Mouse (Mus musculus) embryo, embryonic 9.5 days (tissue): ENCODE measurements around the gene Hoxc9.
A peak's percentile ranks its signal among the peaks of the same experiment; 100 is the strongest.

ENCODE experiments used
- DNase-seq: peaks from one replicate; pipeline ENCODE4 v3.0.0-alpha.2; 2017; ENCODE audit errors: extremely low spot score

The Hoxc9 gene

DNA sequence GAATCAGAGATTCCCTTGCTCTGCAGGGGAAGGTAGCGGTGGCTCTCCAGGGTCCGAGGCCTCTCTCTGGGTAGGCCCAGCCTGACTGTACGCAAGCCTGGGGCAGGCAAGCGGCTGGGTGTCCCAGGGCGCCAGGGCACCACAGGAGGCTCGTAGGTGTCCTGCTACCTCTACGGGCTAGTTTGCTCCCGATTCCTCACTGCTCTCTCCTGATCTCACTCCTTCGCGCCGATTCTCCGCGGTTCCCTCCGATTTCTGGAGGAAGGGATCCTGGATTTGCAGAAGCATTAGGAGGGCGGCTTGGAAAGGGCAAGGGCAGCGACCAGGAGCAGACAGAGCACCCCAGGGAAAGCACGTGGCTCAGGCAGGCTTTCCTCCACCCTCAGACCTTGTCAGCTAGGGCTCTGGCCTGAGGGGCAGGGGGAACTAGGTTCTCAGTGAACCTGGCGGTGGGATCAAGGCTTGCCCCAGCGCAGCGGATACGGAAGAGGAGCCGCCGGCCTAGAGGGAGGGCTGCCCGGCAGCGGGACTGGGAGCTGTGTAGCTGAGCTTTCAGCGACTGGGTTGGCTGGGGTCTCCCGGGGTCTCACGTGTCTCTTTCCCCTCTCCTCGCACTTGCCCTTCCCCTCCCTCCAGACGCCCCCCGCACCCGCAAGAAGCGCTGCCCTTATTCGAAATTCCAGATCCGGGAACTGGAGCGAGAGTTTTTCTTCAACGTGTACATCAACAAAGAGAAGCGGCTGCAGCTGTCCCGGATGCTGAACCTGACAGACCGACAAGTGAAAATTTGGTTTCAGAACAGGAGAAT lies 20.2 kb upstream of the Hoxc9 start:
- DNase-seq = no peak

DNA sequence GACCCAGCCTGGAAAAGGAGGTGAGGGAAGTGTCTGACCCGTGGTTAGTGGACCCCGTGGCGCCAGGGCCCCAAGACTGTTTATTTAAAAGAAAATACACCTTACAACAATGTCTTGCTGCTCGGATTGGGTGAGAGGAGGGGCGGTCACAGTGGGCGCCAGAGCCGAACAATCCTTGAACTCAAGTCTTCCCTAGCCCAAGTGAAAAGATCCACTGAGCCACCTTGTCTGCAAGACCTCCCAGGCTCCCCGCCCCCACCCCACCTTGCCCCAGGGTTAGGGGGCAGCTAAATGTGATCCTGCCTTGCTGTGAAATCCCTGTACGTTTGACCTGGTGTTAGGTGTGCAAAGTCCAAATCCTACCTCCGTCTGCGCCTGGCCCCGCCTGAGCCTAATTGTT lies 19.3 kb upstream of the Hoxc9 start:
- DNase-seq = no peak

DNA sequence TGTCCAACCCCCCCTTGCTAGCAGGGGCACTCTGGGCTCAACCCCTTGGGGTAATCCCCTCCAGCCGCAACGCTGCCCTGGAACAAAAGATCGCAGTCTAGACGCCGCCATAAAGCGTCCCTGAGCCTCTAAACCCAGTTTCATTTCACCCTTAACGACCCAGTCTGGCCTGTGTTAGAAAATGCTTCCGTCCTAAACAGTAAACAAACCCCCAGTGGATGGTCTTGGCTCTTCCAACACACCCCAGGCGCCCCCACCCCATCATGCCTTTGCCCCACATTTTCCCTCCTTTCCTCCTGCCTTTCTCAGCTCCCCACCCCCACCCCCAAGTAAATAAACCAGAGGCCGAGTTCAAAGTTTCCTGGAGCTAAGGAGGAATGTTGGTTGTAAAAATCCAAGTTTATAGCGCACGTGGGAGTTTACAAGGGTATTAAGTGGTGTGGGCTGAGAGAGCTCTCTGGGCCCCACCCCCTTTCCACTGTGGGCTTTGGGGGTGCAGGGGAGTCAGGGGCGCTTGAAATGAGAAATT lies 16.5 kb upstream of the Hoxc9 start:
- no peak for DNase-seq

DNA sequence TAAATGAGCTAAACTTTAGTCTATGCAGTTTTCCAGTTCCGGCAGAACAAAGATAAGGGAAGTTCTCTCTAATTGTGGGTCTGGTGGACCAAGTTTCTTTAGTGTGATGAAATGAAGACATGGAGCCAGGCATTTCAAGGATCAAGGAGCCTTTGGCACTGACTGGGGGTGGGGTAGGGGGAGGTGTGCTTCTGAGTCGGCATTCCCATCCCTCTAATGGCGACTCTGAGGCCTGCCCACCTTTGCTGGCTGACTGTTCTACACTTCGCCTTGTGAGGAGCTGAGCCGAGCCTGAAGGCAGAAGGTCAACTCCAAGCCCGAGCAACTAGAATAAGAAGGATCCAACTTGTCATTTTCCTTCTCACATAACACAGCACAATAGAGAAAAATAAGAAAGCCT lies 14.5 kb upstream of the Hoxc9 start:
- DNase-seq = no peak

DNA sequence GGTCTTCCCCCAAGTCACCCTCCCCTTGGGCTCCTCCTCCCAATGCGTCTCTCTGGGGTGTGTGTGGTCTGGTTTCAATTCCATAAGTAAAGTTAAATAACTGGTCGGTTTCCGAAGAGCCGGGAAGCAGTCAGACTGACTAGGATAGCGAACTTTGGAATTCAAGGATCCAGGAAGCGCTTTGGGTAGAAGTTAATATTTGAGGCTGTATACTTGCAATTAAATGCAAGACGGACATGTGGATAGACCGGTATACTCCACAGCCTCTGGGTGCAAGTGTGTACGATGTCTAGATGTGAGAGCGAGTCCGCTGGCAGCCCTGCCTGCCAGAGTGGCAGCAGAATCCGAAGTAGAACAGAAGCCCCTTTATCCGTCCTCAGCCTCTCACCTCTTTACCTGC lies 13.7 kb upstream of the Hoxc9 start:
- DNase-seq = no peak

DNA sequence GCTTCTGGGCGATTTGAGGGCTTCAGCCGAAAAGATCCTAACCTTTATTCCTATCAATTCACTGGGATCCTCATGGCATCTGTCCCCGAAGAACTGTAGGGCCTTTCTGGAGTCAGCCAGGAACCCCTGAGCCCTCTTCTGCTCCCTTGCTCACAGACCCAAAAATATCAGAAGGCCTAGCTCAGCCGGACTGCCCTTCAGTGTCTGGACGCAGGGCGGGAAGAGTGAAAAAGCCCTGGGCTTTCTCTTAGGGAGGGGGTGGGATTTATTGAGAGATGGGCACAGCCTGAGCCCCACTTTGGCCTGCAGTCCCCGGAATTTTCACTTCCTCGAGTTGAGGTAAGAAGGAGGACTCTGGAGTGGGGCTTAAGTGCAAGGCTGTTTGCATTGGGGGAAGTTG lies 13.0 kb upstream of the Hoxc9 start:
- DNase-seq = no peak

DNA sequence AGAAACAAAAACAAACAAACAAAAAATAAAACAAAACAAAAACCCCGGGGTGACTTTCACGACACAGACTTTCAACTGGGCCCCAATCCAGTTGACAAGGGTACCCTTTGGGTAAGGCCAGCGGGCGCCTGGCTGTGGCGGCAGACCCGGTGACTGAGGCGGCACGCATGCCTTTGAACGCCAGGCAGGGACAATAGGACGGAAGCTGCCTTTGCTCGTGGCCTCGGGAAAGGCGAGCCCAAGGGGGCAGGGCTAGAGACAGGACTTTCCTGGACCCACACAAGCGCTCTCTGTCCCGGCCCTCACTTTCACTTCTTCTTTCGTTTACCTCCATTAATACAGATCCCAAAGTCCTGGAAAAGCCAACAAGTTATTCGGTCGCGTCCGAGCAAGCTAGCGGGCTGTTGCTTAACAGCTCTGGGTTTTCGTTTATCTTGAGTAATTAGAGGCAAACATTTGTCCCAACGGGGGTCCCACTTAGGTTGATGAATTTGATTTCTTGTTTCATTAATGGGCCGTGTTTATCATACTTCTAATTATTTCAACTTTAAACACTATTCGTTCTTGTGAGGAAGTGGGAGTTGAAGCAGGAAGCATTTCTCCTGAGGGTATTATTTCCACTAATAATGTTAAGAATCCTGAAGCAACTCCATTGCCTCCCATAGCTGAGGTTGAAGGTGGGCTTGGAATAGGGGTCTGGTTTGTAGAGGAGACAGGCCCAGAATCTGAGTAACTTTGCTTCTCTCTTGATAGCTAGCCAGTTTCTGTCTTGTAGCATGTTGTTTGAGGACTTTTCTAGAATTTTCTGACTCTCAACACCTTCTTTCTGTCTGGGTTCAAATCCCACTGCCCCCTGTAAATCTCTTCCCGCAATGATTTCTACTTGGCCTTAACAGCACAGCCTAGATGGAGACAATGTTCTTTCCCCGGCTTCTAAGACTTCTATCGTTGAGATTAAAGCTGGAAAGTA lies 12.3 kb upstream of the Hoxc9 start:
- DNase-seq = no peak

DNA sequence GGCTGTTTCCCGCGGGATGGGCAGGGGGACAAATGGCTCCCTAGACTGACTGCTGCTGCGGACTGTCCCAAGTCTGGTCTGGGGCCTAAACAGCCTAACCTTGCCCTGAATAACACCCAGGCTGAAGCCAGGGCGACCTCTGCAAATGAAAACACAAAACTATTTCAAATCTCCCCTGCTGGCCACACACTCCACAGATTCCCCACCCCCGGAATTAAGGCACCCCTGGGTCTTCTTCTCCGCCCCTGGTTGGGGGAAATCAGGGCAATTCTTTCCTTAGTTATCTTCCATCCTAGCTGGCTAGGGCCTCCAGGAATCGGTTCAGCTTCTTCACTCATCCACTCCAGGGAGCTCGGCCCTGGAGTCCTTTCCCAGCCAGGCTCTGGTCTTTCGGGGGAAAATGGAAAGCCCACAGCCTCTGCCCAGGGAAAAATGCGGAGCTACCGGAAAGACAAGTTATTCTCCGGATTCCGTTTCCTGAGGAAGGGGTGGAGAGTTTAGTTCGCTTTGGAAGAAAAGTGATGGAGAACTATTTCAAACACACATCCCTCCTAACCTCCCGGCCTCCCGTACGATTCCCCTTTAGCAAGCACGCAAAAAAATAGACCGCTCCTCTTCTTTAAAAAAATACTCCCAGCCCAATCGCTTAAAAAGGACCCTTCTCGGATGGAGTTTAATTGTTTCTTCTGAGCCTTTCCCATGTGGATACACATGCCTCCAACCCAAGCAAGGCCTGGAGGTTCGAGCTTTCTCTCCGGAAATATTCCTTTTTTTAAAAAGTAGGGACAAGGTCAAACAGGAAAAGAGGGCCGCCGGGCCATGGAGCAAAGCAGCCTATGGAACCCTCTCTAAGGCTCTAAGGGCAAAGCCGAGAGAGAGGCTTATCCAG lies 11.0 kb upstream of the Hoxc9 start:
- DNase-seq = no peak

DNA sequence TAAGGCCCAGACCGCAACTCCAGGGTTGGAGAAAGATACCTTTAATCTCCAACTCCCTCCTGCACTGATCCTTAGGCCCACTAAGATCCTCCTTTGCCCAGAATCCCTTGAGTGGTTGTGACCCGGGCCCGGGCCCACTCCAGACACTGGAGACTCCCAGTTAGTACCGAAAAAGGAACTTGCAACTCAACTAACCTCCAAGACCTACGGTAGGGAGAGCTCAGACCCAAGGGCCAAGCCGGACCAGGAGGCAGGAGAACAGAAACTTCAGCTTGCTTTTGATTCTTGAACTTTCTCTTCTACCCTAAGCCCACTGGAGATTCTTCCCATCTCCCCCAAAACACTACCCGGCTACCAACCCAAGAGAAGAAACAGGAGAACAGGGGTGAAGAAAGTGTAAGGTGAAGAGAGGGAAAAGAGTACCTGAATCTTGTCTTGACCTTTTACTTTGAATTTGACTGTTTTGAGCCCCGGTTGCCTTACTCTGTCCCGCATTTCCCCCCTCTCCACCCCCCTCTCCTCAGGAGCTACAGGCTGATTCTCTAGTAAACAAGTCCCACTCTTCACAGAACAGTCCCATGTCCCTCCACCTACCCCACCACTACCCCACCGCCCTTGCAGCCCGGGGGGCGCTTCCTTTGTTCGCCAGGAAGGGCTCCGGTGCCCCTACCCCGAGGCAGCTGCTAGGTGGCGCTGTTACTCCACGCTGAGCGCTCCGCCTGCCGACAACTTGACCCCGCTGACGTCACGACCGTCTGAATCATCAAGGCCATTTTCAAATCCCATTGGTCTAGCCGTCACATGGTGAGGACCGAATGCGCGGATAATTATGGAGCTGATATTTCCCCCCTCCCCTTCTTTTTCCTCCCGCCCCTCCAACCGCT lies 10.1 kb upstream of the Hoxc9 start:
- DNase-seq = peak; percentile 90

DNA sequence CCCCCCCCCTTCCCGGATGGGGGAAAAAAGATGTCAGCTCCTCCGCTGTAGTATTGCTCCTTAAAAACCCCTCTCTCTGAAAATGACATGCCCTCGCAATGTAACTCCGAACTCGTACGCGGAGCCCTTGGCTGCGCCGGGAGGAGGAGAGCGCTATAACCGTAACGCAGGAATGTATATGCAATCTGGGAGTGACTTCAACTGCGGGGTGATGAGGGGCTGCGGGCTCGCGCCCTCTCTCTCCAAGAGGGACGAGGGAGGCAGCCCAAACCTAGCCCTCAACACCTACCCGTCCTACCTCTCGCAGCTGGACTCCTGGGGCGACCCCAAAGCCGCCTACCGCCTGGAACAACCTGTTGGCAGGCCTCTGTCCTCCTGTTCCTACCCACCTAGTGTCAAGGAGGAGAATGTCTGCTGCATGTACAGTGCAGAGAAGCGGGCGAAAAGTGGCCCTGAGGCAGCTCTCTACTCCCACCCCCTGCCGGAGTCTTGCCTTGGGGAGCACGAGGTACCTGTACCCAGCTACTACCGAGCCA lies 9.4 kb upstream of the Hoxc9 start, which contains the start of gene Hoxc10:
TSS of gene Hoxc10 (plus strand) at position 21 of the 536 bp plus-strand sequence.
- no peak for DNase-seq

DNA sequence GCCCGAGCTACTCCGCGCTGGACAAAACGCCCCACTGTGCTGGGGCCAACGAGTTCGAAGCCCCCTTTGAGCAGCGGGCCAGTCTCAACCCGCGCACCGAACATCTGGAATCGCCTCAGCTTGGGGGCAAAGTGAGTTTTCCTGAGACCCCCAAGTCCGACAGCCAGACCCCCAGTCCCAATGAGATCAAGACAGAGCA lies 9.0 kb upstream of the Hoxc9 start, which contains the start of gene Hoxc5:
TSS of gene Hoxc5 (plus strand) at position 132 of the 199 bp plus-strand sequence.
- no peak for DNase-seq

DNA sequence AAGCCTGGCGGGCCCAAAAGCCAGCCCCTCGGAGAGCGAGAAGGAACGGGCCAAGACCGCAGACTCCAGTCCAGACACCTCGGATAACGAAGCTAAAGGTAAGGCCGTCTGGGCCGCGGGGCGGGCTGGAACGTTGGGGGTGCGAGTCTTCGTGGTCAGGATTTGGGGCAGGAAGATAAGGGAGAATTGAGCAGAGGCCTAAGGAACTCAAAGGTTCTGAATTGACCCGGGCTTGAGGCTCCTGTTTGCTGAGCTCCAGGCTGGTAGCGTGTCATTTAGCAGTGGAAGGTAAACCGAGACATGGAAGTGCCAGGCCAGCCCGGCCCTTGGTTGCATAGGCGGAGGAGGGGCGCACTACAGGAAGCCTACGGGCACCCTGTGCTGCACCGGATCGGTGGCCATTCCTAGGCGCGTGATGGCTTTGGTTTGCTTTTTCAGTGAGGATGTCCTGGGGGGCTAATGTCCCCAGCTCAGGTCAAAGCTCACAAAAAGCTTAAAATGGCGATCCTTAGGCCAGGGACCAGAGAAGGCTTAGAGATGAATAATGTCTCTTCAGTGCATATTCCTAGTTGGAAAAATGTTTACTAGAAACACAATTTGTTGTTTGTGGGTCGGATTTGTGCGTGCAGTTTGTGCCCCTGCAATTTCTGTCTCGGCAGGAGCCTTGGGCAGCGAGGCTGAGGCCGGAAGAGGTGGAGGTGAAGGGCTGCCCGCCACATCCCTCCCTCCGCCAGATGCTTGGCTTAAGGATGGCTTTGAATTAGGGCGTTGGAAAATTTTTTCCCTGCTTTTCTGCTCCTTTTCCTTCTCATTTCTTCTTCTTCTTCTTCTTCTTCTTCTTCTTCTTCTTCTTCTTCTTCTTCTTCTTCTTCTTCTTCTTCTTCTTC lies 8.5 kb upstream of the Hoxc9 start:
- no peak for DNase-seq

DNA sequence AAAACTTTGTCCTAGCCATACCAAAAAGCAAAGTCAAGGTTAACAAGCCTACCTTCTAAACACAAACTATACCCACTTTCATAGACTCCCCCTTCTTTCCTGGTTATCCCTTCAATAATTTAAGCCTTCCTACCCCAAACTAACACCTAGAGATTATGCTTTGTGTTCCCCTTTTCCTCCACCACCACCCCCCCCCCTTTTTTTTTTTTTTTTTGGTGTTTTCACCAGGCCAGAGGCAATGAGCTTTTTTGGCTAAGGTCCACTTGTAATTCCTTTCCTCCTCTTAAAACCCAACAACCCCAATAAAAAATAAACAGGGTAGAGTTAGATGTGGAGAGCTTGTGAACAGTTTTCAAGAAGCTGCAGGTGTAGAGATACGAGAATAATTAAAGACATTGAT lies 6.9 kb upstream of the Hoxc9 start:
- DNase-seq = no peak

DNA sequence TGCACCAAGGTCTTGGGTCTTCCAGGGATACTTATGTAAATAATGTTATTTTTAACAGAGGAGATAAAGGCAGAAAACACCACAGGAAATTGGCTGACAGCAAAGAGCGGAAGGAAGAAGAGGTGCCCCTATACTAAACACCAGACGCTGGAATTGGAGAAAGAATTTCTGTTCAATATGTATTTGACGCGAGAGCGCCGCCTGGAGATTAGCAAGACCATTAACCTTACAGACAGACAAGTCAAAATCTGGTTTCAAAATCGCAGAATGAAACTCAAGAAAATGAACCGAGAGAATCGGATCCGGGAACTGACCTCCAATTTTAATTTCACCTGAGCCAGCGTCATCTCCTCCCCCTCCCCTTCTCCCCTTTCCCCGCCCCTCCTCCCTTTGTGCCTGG lies 5.5 kb upstream of the Hoxc9 start:
- DNase-seq = no peak

DNA sequence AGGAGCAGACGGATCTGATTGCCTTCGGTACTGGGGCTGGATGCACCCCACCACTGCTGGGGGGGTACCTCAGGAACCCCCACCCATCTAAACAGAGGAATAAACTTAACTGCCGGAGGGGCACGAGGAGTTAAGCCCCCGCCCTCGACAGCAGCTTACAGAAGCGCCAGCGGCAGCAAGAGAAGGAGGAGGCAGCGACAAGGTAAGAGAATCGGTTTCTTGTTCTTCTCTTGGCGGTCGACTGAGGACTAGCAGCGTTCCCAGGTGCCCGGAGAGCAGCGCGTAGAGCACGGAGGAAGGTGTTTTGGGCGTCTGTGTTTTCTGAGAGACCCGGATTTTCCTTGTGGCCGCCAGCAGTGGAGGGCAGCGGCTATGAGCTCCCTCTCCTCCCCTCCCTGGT lies 4.0 kb upstream of the Hoxc9 start:
- DNase-seq = no peak

DNA sequence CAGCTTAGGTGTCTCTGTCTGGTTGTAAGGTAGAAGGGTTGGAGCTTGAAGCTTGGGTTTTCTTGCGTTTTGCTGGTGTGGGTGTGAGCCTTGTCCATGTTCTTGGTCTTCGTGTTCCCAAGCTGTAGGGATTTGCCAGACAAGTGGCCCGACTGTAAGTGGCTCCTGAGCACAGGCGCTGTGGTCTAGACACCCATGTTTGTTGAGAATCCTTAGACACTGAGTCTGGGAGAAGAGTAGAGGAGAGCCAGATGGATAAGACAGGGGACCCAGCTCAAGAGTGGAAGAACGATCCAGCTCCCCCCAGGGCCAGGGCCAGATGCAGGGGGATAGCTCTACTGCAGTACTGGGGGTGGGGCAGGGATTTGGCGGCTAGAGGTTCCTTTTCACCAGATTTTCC lies 3.5 kb upstream of the Hoxc9 start:
- DNase-seq = no peak

DNA sequence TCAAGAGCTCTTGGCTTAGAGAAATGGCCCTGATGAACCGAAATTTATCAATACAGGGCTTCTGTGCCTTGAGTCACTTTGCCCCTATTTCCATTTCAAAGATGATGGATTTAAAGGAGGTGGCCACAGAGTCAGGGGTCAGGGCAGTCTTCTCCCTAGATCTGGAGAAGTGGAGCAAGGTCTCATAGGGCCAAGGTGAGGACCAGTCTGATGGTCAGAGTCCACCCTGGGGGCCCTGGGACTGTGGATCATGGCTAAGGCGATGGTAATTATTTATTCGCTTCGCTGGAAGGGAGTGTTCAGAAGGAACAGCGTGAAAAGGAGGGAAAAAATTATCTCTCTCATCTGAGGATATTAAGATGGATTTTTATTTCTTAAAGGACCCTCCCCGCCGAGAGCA lies 1.2 kb upstream of the Hoxc9 start:
- DNase-seq = no peak

DNA sequence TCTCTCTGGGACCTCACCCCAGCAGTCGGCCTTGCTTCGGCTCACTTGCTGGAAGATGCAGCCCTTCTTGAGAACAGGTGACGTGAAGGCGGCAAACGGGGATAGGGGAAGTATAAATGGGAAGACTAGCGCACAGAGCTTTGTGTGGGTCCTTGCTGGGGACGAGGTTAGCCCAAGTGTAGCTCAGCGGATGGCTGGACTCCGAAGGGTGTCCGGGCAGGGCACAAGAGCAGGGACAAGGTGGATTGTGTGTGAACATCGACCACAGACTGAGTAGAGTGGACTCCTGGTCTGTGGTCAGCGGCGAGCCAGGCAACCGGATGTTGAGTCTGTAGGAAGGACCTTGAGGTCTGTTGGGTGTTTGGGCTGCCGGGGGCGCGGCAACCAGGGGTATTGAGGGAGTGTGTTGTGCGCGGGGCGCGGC lies 539 bp upstream of the Hoxc9 start:
- no peak for DNase-seq

DNA sequence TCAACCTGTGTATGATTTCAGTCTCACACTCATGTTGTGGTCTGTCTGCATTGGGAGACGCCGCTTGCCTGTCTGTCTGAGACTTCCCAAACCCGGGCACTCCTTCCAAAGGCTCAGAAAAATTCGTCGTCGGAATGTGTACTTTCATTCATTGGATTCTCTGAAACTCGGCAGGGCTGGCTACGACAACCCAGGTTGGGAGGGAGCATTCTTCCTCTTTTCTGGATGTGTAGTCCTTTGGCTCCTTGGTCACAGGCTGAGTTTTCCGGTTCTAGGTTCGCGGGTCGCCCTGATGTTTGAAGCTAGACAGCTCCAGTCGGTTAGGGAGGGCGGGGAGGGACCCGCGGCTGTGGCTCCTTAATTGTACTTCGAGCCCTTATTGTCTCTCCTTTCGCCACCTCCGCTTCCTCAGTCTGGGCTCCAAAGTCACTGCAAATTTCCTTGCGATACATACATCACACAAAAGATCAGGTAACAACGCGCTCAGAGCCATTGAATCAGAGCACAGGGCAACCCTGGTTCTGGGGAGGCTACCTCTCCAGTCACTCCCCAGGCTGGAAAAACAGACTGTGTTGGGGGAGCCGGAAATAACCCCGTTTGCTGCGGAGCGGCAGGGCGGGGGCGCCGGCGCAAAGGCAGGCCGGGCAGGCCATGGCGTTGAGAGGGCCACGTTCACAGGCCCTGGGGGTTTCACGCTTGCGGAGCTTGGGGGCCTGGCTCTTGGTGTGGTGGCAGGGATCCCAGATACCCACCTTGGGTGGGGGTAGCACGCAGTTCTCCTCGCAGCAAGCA lies 588 bp downstream of the Hoxc9 start:
- no peak for DNase-seq
